Mouse (Mus musculus) layer of hippocampus, adult 11-12 months (tissue): ENCODE data around the gene Nell1.

Source experiments
- DNase-seq: peaks from one replicate; pipeline ENCODE4 v3.0.0; 2022; ENCODE audit warnings: low spot score

Nell1 gene

GRCm38 (mm10) chr7:50887625-50888024, 913.0 kb downstream of the Nell1 start:
- no peak for DNase-seq

DNA sequence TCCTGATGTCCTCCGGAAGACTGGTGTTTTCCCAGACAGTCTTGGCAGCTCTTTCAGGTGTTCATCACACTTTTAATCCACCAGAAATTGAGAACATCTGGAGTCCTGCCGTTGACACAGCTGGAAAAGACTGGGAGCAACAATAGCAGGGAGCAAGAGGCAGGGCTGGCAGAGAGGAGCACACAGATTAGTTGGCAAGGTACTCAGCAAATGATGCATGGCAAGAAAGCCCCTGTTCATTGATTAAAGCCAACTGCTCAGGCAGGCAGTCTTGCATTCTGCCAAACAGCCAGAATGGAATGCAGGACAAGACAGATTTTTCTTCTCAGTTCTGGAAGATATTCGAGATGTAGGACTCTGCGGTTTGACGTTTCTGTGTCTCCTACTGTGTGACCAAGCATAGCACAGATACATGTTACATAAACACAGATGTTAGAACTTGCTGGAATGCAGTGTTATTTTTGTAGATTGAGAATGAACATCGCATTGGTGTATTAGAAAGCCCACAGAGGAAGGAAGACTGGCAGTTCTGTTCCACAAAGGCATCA, 925.0 kb downstream of the Nell1 start:
- DNase-seq, result no peak
